Mouse (Mus musculus) NIH3T3 (cell line): ENCODE measurements at regions not wholly inside any gene's neighbourhood (a gene's known extent, or its start where the extent isn't known, plus 50 kb on each side); places are given as distances from the start of the nearest gene placed in this dataset.

ENCODE experiments used
- DNase-seq: peaks from one replicate; pipeline ENCODE4 v3.0.0-alpha.2; 2012; ENCODE audit warnings: low read depth

DNA sequence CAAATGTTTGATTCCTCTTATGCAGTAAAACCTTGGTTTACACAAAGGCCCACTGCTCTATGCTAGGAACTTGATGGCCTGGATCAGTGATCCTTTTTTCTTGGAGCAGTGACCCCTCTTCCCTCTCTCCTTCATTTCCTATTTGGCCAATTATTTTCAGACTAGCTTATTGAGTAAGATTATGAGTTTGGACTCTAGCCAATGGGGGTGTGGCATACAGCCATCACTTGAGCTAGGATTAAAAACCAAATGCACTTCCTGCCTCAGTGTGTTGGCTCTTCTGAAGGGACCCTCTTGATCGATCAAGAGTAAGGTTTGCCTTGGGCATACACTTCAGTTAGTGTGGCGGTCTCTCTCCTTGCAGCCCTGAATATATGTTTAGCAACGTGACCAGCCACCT, 1172.6 kb upstream of the Gulo start:
- no peak for DNase-seq

GRCm38 (mm10) chr14:67179549-67179948, 1170.5 kb upstream of the Gulo start:
- DNase-seq: no peak

DNA sequence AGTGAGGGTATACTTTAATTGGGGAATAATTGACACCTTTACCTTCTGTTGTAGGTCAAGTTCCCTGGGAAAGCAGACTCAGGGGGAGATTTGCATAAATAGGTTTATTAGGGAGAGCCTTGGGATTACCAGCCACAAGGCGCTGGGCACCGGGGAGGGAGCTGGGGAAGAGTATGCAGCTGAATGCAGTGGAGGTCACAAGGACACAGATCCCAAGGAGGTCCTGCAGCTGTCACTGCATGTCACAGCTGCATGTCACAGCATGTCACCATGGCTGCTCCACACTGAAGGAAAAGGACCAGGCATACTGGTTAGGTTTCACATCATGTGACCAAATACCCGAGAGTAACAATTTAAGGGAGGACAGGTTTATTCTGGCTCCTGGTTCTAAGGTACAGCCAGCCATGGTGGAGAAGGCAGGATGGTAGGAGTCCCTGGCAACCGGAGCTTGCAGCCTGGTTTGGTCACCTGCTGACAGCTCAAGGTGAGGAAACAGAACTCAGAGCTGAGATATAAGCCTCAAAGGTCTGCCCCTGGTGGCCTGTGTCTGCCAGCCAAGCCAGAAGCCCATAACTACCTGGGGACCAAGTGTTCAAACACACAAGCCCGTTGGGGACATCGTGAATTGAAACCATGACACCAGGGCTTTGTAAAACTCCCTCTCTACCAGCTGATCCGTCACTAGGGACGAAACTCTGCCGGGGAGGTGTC, 1169.5 kb upstream of the Gulo start:
- DNase-seq: no peak

GRCm38 (mm10) chr14:67176672-67177071, 1167.7 kb upstream of the Gulo start:
- no peak for DNase-seq

DNA sequence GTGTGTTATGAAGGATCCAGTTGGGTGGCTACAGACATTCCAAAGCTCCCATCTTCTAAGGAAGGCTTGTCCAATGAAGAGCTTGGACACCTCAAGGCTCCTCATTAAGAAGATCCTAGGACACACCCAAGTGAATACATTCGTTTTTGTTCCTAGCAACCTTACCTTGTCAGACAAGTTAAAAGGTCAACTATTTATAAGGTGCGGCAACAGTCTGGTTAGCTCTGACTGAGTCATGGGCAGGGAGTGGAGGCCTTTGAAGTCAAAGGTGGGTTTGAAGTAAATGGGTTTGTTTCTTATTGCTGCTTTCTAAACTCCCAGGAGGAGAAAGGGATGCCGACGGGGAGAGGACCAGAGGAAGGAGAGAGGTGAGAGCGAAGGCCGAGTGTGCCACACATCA, 1167.1 kb upstream of the Gulo start:
- no peak for DNase-seq

GRCm38 (mm10) chr14:67174929-67175328, 1165.9 kb upstream of the Gulo start:
- no peak for DNase-seq

DNA sequence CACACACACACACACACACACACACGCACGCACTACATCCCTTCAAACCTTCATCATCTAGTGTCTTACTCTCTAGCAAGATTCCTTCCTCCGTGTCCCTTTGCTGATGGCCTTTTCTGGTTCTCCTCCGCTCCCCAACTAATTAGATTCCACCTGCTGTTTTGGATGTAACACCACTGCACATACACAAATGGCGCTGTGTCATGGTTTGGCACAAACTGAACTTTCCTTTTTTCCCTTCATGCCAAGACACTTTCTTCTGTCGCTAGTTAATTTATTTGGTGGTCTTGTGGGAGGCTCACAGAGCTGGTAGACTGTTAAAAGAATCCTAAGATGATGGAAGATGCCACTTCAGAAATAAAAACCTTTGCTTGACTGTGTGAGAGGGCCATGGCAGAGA, 1161.8 kb upstream of the Gulo start:
- no peak for DNase-seq

GRCm38 (mm10) chr14:67170248-67170647, 1161.2 kb upstream of the Gulo start:
- peak; percentile 48 for DNase-seq

GRCm38 (mm10) chr14:67169201-67169600, 1160.2 kb upstream of the Gulo start:
- no peak for DNase-seq

GRCm38 (mm10) chr14:67159996-67160395, 1151.0 kb upstream of the Gulo start:
- DNase-seq: no peak

- no peak for DNase-seq
Measured at GRCm38 (mm10) chr14:67158867-67159266, 1149.9 kb upstream of the Gulo start.

GRCm38 (mm10) chr14:67156366-67156765, 1147.4 kb upstream of the Gulo start:
- DNase-seq: peak; percentile 64

DNA sequence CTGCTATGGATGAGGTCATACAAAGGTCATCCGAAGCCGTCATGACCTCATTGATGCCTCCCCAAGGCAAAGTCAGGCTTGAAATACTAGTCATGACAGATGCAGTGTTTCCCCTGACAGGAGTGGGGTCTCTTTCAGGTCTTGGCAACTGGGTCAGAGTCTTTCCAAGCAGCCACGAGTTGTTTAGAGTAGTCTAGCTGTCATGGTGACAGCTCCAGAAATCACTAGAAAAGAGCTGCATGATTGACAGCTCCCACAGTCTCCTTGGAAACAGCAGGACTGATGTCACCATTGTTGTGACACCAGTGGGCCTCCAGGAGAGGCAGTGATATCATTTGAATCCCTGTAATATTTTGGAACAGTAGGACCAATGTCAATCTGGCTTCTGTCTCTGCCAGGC, 1144.6 kb upstream of the Gulo start:
- DNase-seq: no peak

- DNase-seq: no peak
Measured at GRCm38 (mm10) chr14:67149961-67150471, 1141.0 kb upstream of the Gulo start.

GRCm38 (mm10) chr14:67149091-67149490, 1140.1 kb upstream of the Gulo start:
- peak; percentile 54 for DNase-seq

DNA sequence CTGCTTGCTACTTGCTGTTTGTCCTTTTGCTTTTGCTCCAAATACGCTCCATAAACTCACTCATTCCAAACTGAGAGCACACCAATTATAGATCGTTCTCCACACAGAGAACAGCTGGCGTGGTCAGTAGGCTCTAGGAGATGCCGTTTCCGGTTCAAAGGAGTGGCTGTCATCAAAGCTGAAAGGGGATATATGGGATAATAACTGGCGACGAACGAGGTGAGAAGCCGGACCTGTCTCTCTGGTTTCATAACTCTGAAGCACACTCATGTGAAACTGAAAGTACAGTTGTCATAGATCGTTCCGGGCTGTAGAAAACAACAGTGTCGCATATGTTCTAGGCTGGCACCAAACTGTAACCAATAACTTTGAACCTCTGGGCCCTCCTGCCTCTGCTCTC, 1137.6 kb upstream of the Gulo start:
- DNase-seq: no peak

GRCm38 (mm10) chr14:67145046-67145445, 1136.0 kb upstream of the Gulo start:
- DNase-seq: no peak

- DNase-seq: no peak
Measured at GRCm38 (mm10) chr14:67144461-67144985, 1135.5 kb upstream of the Gulo start.

DNA sequence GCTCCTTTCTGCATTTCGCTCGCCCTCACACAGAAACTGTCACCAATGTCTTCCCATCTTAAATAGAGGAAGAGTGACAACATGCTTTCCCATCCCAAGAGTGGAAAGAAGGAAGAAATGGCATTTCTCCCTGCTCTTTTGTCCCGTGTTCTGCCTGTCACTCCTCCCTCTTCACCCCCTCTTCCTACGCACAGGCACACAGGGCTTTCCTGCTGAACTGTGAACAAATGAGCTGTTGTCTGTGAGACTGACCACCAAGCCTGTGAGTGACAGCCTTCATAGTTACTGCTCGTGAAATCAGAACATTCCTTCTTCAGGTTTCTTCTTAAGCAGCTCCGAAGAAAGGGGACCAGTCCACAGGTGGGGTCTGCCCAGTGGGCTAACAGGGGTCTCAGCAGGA, 1134.8 kb upstream of the Gulo start:
- DNase-seq: no peak

DNA sequence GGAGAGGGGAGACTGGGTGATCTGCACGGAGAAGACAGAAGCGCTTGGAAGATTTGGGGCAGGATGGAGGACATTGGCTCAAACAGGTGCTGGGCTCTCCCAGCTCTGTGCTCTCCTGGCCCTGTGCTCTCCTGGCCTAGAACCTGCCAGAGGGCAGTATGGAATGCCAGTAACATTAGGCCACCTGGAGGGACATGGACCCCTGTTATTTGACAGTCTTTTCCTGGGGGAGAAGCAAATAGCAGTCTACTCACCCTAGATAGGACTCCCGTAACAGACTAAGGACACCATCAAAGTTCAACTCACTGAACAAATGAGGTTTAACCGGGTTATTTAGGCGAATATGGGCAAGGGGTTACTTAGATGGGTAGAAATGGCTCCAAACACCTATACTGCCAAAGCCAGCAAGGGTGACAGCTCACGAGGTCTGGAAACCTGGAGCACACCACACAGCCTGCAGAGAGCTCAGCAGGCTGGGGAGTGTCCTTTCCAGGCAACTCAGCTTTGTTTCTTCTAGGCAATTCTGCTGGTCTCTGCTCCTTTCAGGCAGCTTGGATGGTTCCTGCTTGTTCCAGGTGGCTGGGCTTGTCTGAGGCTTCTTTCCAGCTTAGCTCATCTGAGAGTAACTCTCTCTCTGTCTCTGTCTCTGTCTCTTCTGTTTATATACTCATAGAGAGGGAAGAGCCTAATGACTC, 1133.7 kb upstream of the Gulo start:
- no peak for DNase-seq

DNA sequence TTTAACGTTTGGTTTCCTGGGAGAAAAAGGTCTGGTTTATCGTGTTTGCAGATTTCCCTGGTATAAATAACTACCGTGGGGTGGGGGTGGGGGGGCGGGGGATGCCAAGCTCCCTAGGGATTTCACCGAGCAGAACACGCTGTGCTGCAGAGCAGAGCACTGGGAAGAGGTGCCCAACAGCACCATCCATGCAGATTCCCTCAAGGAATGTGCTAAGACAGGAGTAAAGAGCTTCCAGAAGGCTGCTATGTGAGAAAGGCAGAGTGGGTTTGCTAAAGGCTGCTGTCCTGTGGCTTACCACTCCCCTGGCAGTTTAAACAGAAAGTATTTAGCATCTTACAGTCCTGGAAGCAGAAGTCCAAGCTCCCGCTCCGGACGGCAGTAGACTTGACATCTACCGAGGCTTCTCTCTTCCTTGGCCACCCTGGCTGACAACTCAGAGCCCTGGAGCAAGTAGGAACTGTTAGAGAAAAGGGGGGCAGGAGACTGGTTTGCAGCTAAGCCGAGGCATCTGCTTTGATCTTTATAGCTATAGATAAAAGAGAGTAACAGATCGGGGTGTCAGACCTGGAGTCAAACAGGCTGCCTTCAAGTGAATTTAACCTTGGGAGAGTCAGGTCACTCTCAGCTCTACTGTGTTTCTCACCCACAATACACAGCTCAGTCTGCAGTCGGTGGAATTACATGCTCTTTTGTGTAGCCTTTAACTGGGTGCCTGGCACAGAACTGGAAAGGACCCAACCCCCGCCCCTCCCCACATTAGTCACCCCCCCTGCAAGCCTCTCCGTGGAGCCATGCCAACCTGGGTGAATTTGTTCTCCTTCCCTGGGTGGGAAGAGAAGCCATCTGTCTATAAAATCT, 1132.8 kb upstream of the Gulo start:
- peak; percentile 18 for DNase-seq

GRCm38 (mm10) chr14:67141151-67141550, 1132.1 kb upstream of the Gulo start:
- DNase-seq: no peak
